Mouse (Mus musculus): ENCODE measurements around the gene Cbs.

DNA sequence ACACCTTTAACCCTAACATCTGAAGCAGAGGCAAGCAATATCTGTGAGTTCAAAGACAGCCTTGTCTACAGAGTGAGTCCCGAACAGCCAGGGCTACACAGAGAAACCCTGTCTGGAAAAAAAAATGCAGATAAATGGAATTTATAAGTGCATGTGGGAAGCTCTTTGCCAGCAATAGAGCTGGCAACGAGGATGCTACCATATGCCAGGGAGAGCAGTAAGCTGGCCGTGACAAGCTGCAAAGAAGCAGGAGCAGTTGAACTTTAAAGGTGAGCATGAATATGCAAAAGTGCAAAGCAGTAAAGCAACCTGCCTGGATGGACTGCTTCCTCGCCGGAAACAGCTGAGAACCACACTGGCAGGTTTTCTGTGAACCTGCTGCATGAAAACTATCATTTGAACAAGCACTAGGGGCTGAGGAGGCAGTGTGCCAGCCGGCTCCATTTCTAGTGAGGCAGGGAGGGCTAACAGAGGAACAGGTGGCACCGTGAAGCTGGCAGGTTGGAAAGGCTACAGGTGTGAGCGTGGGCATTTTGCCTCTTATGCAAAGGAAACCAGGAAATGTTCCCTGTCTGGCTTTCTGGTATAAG, 23.7 kb upstream of the Cbs start:
- TF ChIP-seq CTCF (IDR thresholded peaks at IDR 0.05; ENCODE audit: control insufficient read depth, insufficient read depth, low read length) (no peak), POLR2A (IDR thresholded peaks at IDR 0.05; ENCODE audit: borderline replicate concordance, control insufficient read depth, low read depth, low read length) (no peak)

Data from bone marrow, adult 2 months (tissue).